Mouse (Mus musculus): ENCODE measurements around the gene Kifc1.
A peak's percentile ranks its signal among the peaks of the same experiment; 100 is the strongest.
"Not testable (repeated sequence)": the region's sequence is repeated elsewhere in the genome, so short reads cannot be mapped to it uniquely, and the experiment has no call there.

The Kifc1 gene

DNA sequence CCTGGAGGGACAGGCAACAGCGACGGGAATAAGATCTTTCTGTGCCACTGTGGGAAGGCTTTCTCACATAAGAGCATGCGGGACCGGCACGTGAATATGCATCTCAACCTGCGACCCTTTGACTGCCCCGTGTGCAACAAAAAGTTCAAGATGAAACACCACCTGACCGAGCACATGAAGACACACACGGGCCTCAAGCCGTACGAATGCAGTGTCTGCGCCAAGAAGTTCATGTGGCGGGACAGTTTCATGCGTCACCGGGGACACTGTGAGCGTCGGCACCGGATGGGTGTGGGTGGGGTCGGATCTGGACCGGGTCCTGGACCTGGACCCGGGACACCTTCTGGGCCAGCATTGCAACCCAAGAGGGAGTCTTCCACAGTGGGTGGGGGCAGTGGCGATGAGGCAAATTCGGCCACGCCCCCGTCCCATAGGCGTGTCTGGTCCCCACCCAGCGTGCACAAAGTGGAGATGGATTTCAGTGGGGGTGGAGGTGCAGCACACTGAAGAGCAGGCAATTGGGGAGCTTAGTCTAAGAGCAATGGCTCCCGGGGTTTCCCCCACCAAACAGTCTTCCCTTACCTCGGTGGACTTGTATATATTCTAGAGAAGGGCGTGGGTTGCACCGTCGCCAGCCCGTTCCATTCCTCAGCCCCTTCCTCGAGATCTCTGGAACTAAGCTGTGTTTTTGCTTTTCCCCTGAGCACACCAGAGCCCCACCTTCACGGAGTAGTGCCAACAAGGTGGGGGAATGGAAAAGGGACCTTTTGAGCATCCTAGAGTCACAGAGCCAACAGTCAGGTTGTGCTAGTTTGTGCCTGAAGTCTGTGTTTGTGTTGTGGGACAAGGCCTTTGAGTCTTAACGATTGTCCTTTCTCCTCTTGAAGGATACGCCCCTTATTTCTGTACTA is 28.1 kb upstream of the Kifc1 start:
- DNase-seq = peak in 1 of 2 experiments; percentile 43

DNA sequence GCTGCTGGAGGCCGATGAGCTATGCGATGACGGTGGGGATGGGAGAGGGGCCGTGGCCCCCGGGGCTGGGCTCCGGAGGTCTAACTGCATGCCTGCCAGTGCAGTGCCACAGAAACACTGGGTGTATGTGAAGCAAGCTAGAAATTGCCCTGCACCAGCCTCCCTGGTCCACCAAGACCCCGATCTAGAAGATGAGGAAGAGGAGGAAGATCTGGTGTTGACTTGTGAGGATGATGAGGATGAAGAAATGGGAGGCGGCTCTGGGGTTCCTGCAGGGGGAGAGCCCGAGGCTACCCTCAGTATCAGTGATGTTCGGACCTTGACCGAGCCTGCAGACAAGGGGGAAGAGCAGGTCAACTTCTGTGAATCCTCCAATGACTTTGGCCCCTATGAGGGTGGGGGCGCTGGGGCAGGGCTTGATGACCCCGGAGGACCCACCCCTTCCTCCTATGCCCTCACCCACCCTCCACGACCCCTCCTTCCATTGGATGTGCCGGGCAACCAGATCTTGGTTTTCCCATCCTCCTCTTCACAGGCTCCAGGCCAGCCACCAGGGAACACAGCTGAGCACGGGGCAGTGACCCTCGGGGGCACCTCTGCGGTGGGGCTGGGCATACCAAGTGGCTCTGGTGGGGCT is 27.3 kb upstream of the Kifc1 start:
- no peak for DNase-seq

DNA sequence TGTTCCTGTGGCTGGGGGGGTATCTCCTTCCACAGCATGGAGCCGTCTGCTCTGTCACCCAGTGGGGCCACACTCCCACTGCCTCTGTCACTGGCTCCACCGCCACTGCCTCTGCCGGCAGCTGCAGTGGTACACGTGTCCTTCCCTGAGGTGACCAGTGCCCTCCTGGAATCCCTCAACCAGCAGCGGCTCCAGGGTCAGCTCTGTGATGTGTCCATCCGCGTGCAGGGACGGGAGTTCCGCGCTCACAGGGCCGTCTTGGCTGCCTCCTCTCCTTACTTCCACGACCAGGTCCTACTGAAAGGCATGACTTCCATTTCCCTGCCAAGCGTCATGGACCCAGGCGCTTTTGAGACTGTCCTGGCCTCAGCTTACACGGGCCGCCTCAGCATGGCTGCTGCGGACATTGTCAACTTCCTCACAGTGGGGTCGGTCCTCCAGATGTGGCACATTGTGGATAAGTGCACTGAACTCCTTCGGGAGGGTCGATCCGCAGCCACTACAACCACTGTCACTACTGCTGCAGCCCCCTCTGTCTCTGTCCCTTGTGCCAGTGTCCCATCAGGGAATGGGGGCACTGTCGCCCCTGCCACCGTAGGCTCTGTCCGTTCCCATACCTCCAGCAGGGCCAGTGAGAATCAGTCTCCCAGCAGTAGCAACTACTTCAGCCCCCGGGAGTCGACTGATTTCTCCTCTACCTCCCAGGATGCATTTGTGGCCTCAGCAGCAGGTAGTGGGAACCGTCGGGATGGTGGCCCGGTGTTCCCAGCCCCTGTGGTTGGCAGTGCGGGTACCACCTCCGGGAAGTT is 26.6 kb upstream of the Kifc1 start:
- DNase-seq = peak in 1 of 2 experiments; percentile 24

DNA sequence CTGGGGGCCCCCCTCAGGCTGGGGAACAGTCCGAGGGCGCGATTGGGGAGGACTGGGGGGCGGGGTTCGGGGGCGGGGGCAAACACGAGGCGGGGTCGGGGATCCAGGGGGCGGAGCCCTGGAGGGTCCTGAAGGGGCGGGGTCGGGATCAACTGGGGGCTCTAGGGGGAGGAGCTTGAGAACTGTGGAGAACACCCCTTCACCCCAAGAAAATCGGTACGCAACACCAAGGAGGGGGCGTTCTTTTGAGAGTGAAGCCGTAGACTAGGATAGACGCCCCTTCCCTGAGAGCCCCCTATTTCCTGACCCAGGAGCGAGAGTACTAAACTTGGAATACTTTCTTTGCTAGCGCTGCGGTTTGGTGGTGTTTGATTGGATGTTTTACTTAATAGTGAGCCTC is 25.8 kb upstream of the Kifc1 start:
- peak in 1 of 2 experiments; percentile 39 for DNase-seq

DNA sequence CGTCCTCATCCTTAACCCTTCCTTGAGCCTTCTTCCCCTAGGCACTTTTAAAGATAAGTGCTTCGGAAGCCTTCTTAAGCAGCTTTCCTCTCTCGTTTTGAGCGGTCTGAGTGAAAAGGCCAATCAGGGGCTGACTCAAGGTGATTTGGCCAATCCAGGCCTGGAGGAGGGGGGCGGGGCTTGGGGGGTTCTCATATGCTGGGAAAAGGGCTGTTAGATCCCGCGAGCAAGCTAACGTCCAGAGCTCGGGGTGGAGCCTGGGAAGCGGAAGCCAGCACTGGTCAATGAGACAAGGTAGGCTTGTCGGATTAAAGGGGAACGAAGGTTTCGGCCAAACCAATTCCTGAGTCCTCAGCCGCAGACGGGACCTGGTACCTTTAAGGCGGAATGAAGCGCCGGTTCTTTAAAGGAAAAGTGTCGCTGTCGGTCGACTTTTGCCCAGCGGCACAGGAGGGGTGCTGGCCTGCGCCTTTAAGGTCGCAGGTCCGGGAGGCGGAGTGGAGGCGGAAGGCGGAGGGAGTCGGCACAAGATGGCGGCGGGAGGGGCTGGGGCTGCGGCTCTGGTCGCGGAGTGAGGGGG is 25.3 kb upstream of the Kifc1 start, which contains the start of the genes Tapbp and Zbtb22:
TSS of gene Tapbp (plus strand) at position 229 of the 580 bp plus-strand sequence.
TSS of gene Zbtb22 (plus strand) at position 234 of the 580 bp plus-strand sequence.
- peak; percentile 99 for DNase-seq

DNA sequence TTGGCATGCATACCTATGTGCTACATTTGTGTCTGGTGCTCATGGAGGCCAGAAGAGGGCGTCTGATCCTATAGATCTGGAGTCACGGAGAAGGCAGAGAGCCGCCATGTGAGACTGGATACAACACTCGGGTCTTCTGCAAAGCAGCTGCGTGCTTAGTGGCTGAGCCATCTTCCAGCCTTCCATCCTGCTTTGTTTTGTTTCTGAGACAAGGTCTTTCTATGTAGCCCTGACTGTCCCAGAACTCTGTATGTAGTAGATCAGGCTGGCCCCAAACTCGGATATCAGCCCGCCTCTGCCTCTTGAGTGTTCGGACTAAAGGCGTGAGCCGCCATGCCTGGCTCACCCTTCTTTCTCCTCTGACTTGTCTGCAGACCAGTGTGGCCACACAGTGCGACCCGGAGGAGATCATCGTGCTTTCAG is 24.5 kb upstream of the Kifc1 start:
- DNase-seq = no peak

DNA sequence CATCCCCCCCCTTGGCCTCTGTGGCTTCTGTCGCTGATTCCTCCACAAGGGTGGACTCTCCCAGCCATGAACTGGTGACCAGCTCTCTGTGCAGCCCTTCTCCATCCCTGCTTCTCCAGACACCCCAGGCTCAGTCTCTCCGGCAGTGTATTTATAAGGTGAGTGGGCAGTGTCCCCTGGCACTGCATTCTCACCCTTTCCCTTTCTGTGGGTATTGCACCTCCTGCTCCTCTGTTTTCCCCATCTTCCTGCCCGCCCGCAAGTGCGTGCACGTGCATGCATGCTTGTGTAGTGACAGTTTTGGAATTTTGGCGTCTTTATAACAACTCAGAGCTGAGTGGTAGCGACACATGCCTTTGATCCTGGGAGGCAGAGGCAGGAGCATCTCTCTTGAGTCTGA is 23.4 kb upstream of the Kifc1 start:
- no peak for DNase-seq

DNA sequence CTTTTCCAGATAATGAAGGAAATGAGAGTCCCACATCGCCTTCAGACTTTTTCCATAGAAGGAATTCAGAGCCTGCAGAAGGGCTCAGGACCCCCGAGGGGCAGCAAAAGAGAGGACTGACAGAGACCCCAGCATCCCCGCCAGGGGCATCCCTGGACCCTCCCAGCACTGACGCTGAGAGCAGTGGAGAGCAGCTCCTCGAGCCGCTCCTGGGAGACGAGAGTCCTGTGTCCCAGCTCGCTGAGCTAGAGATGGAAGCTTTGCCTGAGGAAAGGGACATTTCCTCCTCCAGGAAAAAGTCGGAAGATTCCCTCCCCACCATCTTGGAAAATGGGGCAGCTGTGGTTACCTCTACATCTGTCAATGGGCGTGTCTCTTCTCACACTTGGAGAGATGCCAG is 22.8 kb upstream of the Kifc1 start:
- DNase-seq = no peak

DNA sequence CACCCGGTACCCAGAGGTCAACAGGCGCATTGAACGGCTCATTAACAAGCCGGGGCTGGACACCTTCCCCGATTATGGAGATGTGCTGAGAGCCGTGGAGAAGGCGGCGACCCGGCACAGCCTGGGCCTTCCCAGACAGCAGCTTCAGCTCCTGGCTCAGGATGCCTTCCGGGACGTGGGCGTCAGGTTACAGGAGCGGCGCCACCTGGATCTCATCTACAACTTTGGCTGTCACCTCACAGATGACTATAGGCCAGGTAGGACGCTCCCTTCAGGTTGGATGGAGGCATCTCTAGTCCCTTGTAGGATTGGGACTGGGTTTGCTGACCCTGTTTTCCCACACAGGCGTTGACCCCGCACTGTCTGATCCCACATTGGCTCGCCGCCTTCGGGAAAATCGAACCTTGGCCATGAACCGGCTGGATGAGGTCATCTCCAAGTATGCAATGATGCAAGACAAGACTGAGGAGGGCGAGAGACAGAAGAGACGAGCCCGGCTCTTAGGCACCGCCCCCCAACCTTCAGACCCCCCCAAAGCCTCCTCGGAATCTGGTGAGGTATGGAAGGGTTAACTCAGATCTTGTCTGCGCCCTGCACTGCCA is 21.5 kb upstream of the Kifc1 start:
- DNase-seq = peak in 1 of 2 experiments; percentile 56

DNA sequence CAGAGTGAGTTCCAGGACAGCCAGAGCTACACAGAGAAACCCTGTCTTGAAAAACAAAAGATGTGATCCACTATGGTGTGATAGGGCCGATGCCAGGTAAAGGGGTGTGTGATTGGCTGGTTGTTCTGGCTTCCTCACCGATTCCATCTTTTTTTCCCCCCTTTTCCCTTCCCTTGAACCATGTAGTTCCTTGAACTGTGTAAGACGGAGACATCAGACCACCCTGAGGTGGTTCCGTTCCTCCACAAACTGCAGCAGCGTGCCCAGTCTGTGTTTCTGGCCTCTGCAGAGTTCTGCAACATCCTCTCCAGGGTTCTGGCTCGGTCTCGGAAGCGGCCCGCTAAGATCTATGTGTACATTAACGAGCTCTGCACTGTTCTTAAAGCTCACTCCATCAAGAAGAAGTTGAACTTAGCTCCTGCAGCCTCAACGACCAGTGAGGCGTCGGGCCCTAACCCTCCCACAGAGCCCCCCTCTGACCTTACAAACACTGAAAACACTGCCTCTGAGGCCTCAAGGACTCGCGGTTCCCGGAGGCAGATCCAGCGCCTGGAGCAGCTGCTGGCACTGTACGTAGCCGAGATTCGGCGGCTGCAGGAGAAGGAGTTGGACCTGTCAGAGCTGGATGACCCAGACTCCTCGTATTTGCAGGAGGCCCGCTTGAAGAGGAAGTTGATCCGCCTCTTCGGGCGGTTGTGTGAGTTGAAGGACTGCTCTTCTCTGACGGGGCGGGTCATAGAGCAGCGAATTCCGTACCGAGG is 20.8 kb upstream of the Kifc1 start:
- no peak for DNase-seq

DNA sequence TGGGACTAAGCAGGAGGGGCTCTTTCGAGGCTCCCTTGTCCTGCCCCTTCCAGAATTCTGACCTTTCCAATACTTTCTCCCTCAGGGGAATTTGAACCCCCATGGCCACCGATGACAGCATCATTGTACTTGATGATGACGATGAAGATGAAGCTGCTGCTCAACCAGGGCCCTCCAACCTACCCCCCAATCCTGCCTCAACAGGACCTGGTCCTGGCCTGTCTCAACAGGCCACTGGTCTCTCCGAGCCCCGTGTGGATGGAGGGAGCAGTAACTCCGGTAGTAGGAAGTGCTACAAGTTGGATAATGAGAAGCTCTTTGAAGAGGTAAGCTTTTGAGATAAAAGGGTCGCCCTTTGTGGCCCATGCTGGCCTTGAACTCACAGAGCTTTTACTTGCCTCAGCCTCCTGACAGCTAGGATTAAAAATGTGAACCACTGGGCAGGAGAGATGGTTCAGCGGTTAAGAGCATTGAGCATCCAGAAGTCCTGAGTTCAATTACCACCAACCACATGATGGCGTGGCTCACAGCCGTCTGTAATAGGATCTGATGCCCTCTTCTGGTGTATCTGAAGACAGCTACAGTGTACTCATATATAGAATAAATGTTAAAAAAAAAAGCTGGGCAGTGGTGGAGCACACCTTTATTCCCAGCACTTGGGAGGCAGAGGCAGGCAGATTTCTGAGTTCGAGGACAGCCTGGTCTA is 20.0 kb upstream of the Kifc1 start:
- no peak for DNase-seq

DNA sequence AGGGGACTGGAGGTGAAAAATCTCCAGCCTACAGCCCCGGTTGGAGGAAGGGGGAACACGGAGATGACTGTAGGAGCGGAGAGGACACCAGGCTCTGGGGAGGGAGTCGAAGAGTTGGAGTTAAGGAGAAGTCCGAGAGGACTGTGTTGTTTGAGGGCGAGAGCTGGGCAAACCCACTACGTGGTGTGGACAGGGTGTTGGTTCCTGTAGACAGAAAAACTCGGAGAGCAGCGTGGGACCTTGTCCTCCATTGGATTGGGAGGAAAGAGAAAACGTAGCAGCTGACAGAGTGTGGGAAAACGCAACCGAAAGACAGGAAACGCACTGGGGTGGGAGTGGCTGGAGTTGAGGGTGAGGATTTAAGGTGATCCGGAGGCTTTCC is 19.4 kb upstream of the Kifc1 start:
- DNase-seq = peak; percentile 60 to 74

DNA sequence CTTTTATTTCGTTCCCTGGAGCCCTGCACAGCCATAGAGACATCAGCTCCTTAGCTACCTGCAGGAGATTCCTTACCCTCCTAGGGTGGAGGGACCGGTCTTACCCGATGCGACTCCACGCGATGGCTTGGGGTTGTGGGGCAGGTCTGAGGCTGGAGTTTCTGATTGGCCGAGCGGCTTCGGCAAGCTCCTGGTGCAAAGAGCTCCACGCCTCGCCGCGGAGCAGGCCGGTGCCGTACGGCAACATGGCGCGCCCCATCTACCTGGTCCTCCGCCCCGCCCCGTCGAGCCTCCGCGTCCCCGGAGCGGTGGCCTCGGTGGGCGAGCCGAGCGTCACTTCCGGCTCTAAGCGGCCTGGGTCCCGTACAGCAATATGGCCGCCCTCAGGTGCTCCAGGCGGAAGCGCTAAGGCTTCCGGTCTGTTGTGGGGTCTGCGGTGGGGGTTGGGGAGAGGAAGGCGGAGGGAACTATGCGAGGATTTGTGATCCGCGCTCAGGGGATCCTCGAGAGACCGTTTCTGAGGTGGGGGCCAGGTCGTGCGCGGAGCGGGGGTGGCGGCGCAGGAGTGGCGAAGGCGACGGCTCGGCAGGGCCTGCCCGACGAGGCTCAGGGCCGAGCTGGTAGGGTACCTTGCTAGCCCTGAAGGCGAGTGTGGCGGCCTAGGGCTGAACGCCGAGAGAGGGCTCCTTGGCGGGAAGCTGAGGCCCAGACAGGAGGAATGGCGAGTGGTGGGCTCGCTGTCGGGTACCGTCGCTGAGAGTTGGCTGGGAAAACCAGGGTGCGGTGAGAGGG is 18.8 kb upstream of the Kifc1 start, which contains the start of gene Daxx:
TSS of gene Daxx (plus strand) at position 338 of the 792 bp plus-strand sequence.
- DNase-seq = peak; percentile 99 to 100

DNA sequence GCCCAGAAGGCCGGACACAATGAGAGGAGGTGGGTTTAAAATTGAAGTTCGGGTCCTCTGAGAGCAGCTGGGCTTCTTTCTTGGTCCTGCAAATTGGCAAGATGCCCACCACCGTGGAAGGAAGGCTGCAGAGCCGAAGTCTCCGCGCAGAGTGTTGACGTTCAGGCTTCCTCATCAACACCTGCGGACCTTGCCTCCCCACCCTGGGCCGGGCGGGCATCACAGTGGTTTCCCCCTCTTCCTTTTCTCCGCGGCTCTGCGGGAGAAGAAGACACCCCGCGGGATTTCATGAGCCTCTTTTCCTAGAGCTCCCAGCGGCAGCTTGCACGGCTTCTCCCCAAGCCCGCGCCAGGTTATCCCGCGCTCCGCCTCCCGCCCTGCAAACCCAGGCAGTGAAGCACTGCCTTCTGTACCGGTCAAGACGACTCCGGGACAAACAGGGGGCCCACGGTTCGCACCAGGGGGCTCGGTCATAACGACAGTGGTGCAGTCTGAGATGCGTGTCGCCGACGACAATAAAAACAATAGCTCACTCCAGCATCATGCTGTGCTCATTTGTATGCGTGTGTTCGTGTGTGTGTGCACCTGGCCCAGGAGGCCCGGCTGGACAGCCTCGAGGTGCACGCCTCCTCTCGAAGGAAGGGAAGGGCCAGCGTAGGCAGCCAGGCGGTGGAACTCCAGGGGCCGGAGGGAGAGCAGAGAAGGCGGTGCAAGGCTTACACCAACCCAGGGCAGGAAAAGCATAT is 18.0 kb upstream of the Kifc1 start:
- peak; percentile 34 to 72 for DNase-seq

DNA sequence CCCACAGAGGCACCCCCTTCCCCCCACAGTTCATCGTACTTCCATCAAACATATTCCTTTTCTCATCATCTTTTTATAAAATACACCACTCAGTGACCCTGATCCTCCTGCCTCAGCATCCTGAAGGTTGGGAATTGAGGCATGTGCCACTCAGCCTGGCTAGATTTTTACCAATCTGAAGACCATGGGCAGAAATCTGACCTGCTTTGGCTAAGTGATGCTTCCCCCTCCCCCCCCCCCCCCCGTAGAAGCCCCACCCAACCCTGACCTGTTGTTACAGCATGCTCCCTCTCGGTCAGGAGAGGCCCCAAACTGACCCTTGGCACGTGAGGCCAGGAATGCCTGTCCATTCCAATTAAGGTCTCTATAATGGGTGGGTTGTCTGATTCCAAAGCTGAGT is 14.4 kb upstream of the Kifc1 start, which contains the start of gene Platr17:
TSS of gene Platr17 (plus strand) at position 301 of the 400 bp plus-strand sequence.
- not testable (repeated sequence) for DNase-seq

DNA sequence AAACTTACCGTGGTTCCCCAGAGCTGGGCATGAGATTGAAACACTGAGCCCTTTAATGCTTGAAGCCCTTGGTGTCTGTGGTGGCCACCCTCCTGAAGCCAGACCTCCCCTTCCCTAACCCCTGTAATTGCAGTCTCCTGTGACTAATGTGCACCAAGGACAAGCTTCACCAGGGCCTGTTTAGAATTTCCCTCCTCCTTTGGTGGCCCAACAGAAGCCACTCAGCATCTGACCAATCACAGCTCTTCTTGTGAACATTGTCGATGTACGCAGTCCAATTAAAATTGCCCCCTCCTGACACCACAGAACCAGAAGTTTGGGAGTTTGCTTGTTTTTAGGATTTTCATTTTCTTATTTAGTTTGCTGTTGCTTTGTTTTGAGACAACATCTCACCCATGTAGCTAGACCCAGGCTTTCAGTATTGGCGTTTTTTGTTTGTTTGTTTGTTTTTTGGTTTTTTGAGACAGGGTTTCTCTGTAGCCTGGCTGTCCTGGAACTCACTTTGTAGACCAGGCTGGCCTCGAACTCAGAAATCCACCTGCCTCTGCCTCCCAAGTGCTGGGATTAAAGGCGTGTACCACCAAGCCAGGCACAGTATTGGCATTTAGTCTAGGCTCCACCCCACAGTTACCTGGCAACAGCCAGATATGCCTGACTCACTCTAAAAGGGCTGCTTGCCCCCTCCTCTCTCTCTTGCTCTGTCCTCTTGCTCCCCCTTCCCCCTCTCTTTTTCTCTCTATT is 13.6 kb upstream of the Kifc1 start:
- not testable (repeated sequence) for DNase-seq

DNA sequence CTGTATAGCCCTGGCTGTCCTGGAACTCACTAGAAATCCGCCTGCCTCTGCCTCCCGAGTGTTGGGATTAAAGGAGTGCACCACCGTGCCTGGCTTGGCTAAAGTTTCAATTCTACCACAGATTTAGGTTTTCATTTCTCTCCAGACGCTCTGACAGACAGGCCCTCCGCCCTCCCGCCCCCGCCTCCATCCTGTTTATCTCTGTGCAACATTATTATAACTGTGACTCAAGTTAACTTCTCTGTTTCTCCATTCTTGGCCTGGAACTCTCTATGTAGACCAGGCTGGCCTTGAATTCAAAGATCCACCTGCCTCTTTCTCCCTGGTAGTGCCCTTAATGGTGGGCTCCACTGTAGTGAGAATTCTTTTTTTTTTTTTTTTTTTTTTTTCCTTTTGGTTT is 12.0 kb upstream of the Kifc1 start:
- DNase-seq = no peak

DNA sequence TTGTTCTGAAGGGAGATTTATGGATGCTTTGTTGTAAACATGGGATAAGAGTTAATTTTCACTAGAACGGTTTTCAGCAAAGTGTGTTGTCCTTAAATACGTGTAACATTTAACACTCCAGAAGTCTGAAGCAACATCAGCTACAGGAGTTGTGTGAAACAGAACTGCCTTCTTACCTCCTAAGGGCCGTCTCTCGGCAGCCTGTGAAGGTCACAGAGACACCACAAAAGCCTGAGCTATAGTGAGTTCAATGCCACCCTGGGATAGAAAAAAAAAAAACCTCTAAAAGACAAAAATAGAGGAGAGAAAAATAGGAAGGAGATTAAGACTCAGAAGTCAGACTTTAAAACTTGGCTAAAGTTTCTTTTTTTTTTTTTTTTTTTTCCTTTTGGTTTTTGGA is 11.6 kb upstream of the Kifc1 start:
- DNase-seq = no peak

Data from kidney, postnatal 36 days (tissue).